Mouse (Mus musculus) G1E-ER4 (cell line): Measurements from ENCODE around the gene Mapk1. TPM values are rescaled to one million over a fixed set of nuclear protein-coding genes. Genes with fewer than 3 reads are reported as not detected.

ENCODE experiments used
- GATA1 ChIP-seq: IDR thresholded peaks from one replicate; pipeline ENCODE4 v1.8.0; 2012; ENCODE audit warnings: low read length, inconsistent platforms
- polyA plus RNA-seq: library from polyadenylated mRNA; stranded (reverse); fragments of >175 nt; gene quantifications from 2 replicates; pipeline ENCODE4 v1.2.3, GENCODE M21; 2012

Gene Mapk1
- polyA plus RNA-seq, result 54.4 and 71.1 TPM in 2 replicates

DNA sequence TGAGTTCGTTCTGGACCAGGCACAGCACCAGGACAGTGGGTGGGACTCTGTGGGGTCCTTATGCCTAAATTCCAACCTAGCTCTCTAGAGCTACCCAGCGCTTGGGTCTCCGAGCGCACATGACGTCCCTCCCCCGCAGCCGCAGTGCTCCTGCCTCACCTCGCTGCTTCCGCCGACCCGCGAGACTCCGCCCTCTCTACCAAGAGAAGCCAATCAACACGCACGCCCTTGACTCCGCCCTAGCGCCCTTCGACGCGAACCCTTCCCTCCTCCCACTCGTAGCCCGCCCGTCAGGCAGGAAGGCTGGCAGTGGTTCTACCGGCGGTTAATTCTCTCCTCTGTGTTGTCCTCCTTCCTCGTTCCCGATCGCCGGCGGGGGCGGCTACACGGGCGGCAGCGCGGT, at the start of gene Mapk1:
Gene Mapk1 (plus strand): TSS at position 252 of the 403 bp plus-strand sequence.
- no peak for TF ChIP-seq GATA1

- TF ChIP-seq GATA1, result no peak
These were observed 43.6 kb upstream of the Mapk1 start for GRCm38 (mm10) chr16:16939543-16939942.

DNA sequence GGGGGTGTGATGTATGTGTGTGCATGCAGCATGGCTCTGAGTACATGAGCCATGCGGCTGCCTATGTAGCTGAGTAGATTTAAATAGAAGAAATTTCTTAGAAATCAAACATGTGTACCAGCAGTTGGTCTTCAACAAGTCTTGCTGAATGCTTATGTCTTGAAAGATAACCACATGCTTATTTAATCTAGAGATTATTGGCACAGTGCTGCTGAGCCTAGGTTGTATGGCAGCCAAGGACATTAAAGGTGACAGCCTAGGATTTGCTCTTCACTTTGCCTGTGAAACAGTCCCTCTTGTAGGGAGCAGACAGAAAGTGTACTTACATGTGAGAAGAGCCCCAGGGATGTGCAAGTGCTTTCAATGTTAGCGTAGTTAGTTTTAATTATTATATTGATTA, 42.1 kb upstream of the Mapk1 start:
- no peak for TF ChIP-seq GATA1

- TF ChIP-seq GATA1, result no peak
These were observed 24.6 kb upstream of the Mapk1 start for GRCm38 (mm10) chr16:16958575-16958974.

GRCm38 (mm10) chr16:16959907-16960306, 23.3 kb upstream of the Mapk1 start:
- TF ChIP-seq GATA1, result no peak

GRCm38 (mm10) chr16:16965149-16965548, 18.0 kb upstream of the Mapk1 start:
- TF ChIP-seq GATA1, result no peak

GRCm38 (mm10) chr16:16966290-16966689, 16.9 kb upstream of the Mapk1 start:
- TF ChIP-seq GATA1, result no peak

- TF ChIP-seq GATA1, result no peak
These were observed 5.1 kb upstream of the Mapk1 start for GRCm38 (mm10) chr16:16978061-16978460.

GRCm38 (mm10) chr16:16978765-16979164, 4.4 kb upstream of the Mapk1 start:
- no peak for TF ChIP-seq GATA1

- no peak for TF ChIP-seq GATA1
These were observed 546 bp upstream of the Mapk1 start for GRCm38 (mm10) chr16:16982636-16983035.

DNA sequence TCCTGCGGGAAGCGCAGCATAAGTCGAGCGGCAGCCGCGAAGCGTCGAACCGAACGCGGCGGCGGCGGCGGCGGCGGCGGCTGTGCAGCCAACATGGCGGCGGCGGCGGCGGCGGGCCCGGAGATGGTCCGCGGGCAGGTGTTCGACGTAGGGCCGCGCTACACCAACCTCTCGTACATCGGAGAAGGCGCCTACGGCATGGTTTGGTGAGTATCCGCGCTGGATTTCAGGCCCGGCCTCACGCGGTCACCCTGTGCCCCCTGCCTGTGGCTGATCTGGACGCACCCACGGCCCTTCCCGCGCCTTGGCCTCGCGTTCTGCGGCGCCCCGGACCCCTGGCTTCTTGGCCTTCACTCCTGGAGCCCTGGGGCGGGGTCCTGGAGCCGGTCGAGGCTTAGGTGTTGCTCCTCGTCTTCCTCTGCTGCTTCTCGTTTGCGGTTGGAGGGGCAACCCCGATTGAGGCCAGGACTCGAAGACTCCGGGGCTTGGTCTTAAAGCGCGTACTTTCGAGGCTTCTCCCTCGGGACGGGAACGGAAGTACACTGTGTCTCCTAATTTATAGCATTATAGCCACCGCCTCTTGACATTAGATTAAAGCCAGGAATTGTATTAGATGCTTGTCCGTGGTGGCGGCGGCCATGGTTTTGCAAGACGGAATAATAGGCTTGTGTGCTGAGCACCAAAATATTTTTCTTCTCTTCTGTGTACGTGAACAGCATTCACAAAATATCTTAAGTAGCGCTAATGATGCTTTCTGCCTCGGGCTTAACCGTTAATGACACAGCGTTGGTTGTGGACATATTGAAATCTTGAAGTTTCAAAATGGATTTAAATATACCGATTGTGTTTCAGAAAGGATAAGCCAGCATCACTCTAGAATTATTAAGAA, 596 bp downstream of the Mapk1 start:
- TF ChIP-seq GATA1, result no peak

GRCm38 (mm10) chr16:16984423-16984941, 1.3 kb downstream of the Mapk1 start:
- TF ChIP-seq GATA1, result no peak

GRCm38 (mm10) chr16:16987248-16987647, 4.1 kb downstream of the Mapk1 start:
- TF ChIP-seq GATA1, result no peak

DNA sequence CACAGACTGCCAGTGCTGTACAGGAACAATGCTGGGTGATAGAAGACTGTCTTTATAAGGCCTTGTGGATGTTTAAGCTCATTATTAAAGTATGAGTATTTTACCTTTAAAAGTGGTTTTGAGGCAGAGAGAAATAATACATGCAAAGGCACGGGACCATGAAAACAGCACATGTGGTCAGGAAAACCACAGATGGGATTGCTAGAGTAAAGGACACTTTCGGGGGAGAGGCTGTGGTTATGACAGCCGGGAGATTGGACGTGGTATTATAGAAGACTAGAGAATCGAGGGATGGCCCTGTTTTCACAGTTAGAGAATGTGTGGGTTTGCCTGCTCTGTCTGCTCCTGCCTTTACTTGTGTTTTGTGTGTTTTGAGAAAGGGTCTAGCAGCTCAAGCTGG, 5.7 kb downstream of the Mapk1 start:
- no peak for TF ChIP-seq GATA1

DNA sequence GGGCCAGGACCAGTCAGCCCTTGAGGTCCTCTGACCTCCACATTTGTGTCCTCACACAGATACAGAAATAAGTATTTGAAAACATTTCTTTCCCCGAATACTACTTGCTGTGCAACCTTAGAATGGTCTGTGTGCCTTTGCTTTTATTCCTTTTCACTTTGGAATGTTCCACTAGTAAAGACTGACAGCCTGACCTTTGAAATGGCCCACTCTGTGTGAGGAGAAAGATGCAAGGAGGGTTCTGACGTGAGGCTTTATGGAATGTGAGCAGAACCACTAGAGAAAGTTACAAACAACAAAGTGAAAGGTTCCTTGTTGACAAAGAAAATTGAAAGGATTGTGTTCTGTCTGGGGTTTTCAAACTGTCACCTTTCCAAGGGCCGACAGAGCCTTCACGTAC, 6.8 kb downstream of the Mapk1 start:
- TF ChIP-seq GATA1, result no peak

GRCm38 (mm10) chr16:16994426-16995052, 11.4 kb downstream of the Mapk1 start:
- TF ChIP-seq GATA1, result no peak
